Mouse (Mus musculus): ENCODE data around the gene Wdr92.
A peak's percentile ranks its signal among the peaks of the same experiment; 100 is the strongest.

The Wdr92 gene

GRCm38 (mm10) chr11:17181807-17182206 lies at the start of gene Wdr92:
Gene Wdr92 (plus strand): TSS chr11:17182107.
- no peak for DNase-seq

- DNase-seq = no peak
Measured at GRCm38 (mm10) chr11:17135638-17136037, 46.3 kb upstream of the Wdr92 start.

DNA sequence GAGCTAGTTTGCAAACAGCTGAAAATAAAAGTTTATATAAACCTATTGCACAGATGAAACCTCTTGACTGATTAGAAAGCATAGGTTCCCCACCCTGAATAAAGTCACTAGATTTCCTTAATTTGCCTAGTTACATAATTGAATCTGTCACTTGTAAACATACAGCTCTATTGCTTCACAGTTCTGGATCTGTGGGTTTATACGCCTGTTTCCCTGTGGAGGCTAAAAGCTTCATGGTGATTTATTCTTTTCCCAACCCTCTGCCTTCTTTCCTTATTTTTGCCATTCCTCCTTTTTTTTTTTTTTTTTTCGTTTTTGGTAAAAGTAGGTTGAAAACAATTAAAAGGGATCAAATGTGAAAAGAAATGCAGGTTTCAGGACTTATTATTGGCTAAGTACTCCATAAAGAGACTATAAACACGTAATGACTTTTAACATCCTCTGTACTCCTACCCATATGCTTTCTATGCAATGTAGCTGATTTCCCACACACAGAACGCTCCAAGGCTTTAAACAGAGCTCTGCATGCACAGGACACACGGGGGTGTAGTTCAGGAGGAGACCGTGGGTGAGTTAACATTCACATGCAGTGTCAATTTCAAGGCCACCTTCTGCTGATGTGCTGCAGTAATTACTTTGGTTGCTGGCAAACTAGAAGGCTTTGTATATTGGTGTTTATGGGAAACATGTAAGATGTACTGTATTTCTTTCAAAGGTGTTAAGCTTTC lies 43.4 kb upstream of the Wdr92 start:
- DNase-seq = no peak

DNA sequence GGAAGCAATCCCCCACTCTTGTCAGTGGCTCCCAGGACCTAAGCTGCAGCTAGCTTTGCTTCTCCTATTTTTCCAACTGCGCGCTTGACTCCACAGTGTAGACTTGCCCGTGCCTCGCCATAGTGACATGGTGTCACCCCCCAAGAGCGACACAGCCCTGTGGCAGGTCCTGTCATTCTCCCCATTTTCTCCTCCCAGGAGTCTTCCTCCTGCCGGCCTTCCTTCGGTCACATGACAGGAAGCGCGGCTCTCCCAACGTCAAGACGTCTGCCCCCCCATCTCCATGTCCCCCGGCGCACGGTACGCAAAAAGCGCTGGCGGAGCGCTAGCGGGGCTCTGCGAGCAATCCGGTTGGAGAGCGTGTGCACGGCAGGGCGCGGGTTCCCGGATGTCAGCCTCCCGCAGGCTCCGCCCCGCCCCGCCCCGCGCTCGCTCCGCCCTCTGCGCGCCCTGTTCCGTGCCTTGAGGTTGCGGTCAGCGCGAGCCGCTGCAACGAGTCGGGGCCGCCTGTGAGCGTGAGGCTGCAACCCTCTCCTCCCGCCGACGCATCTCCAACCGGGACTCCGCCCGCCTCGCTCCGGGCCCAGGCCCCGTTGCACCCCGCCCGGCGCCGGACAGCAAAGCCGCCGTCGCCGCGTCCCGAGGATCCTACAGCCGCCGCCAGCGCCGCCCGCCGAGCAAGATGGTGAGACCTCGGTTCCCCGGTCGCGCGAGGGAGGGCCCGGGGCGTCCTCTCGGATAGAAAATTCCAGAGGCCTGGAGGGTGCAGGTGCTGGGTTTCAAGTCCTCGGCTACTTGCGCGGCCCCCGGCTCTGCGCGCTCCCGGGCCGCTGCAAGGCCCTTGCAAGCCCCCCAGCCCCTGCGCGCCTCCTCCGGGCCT lies 22.8 kb upstream of the Wdr92 start, which contains the start of gene Ppp3r1:
Gene Ppp3r1 (plus strand): TSS at position 406 of the 880 bp plus-strand sequence.
- DNase-seq = peak; percentile 98

DNA sequence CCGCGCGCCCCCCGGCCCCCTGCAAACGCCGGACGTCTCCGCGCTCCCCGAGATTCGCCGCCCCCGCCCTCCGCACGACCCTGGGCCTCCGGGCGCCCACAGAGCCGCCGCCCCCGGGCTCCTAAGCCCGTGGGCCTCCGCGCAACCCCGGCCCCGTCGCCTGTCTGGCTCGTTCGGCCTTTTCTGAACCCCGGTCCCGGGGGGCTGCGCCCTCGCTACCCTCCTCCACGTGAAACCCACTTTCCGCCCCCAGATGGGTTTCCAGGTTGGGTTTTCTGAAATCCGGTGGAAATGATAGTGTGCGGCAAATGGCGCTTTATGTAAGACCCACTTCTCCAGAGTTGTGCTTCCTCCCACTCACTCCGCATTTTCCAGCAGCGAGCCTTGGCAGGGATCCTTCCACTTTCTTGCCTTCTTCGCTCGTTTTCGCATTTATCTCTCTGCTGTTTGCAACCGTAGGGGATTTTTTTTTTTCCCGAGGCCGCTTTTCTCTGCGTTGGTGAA lies 22.1 kb upstream of the Wdr92 start:
- DNase-seq = peak; percentile 46

GRCm38 (mm10) chr11:17160242-17160641 lies 21.7 kb upstream of the Wdr92 start:
- DNase-seq = peak; percentile 74

DNA sequence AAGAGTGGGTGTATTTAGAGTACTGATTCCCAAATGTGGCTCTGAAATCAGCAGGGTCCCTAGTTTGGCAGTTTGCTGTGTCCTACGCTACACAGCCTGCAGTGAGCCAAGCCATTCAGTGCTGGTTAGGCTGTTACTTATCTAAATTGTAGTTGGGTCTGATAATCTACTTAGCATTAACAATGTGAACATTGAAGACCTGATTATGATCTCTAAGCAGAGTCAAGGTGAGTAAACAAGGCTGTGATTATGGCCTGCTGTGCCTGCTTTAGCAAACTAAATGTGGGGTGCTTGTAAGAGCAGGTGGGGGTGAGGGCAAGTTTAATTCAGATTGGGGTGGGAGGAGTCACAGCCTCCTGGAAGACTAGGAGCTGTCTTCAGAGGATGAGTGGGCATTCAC lies 18.0 kb upstream of the Wdr92 start:
- DNase-seq = no peak

DNA sequence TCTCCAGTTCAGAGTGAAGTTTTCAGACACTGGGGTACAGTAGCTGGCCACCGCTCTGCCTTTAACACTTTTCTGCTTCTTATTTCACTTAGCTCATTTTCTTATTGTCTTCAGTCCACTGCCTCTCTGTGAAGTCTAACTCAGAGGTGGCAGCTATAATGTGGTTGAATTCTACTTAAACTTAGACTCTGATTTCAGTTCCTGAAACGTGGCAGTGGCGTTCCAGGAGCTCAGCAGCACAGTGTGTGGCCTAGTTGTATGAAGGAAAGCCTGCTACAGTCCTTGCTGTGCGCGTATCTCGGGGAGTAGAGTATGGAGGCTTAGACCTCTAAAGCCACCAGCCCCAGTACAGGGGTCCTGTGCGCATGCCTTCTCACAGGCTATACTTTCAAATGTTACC lies 15.3 kb upstream of the Wdr92 start:
- no peak for DNase-seq

DNA sequence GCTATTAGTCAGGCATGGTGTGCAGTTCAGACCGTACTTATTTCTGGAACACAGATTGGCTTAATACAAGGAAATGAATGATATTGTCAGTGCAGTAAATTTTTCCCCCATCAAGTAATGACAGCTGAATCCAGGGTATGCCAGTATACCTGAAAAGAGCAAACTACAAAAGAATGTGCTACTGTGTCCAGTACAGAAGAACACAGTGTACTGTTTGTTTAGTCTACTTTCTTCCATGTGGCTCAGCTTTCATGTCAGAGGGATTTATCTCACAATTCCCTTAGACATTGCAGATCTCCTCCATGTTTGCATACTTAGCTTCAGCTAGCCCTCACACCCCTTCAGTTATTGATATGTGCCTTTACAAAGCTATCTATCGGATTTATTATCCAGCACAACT lies 12.6 kb upstream of the Wdr92 start:
- no peak for DNase-seq

DNA sequence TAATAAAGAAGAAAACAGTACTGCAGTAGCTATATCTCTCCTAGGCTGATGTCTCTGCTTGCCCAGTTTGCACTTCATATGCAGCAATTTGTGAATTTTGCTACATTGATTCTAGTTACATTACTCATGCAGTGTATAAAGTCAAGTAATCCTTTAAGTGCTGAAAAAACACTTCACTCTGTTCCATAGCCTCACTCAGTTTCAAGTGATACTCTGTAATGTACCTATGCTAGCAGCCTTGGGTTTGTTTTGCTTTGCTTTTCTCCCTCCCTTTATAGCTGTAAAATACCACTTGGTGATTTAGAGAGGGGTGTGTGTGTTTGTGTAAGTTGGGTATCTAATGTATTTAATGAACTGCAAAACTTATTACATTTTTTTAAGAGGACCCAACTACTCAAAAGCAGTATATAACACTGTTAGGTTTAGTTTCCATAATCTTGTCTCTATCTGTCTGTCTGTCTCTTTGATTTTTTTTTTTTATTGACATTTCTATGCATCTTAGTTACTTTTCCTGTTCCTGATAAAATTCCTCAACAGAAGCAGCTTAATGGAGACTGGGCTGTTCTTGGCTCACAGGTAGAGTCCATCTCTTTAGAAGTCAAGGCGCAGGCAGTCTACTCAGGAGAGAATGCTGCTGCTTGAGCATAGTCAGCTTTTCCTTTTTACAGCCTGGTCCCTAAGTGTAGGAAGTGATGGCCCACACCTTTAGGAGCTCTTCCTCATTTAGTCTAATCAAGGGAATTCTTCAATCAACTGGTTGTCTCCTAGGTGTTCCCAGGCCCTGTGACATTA lies 10.8 kb upstream of the Wdr92 start:
- no peak for DNase-seq

DNA sequence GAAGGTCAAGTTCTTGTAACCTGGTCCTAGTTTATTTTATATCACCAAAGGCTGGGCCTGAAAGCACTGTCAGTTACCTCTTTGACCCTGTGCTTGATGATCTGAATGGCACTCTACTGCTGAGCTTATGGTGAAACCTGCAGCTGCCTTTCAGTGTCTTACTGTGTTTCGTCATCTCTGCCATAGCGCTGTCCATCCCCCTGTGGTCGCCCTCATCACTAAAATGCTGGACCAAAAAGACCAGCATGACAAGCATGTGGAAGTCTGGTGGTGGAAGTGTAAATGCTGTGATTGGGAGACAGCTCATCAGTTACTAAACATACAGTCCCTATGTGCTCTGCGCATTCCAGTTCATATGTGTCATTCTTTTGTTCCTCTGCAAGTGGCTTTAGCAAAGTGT lies 9.6 kb upstream of the Wdr92 start:
- DNase-seq = no peak

DNA sequence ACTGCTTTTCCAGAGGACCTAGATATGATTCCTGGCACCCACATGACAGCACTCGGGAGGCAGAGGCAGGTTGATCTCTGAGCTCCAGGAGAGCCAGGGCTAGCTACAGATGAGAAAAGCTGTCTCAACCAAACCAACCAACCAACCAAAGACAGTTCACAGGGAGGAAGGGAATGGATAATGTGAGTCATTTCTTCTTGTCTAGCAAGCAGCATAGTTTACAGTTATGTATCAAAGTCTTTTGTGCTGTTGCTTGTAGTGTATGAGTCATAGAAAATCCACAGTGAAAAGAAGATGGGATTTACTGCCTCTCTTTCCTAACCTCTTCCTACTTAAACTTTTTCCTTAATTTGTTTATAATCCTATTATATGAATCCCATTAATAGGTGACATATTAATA lies 5.3 kb upstream of the Wdr92 start:
- DNase-seq = no peak

DNA sequence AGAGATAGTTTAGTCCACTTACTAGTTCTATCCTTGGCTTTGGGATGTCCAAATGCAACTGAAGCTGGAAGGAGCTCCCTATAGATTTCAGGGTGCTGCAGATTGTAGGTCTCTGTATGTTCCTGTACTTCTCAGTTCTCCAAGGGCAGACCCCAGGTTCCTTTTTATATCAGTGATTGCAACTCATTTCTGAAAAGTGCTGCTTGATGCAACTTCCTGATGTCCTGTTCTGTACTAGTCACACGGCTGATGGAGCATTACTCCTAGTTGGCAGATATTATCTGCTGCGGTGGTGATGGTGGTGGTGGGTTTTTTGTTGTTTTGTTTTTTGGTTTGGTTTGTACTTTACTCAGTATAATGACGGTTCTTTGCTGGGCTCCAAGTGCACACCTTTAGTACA lies 1.2 kb upstream of the Wdr92 start:
- no peak for DNase-seq

- DNase-seq = no peak
Measured at GRCm38 (mm10) chr11:17183165-17183564, 1.3 kb downstream of the Wdr92 start.

DNA sequence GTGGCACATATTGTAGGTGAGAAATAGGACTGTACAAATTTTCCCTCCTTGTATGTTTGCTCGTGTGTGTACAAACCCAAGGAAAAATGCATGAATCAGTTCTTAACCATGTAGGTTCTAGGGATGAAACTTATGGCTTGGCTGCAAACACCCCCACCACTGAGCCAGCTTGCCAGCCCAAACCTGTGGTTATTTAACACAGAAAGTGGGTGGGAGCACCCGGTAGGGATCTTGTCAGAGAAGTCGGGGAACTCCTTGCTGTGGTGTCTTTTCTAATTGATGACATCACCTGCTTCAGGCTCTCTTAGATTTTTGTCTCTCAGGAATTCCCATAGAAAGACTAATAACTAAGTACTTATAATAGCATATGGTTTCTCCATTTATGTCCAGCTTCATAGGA lies 5.7 kb downstream of the Wdr92 start:
- no peak for DNase-seq

DNA sequence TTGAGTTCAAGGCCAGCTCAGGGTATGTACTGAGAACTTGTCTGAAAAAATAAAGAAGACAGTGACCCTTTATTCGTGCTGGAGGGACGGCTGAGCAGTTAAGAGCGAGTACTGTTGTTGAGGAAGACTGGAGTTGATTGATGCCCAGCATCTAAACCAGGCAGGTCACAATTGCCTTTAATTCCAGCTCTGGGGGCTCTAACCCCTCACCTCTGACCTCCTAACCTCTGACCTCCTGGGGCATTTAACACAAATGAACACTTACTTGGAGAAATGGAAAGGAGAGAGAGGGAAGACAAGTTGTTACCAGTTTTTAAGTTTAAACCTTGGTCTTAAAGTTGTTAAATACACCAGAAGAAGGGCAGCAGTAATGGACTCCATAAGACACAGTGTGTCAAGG lies 6.9 kb downstream of the Wdr92 start:
- no peak for DNase-seq

GRCm38 (mm10) chr11:17192151-17192844 lies 10.4 kb downstream of the Wdr92 start:
- peak; percentile 18 for DNase-seq

GRCm38 (mm10) chr11:17199170-17199569 lies 17.3 kb downstream of the Wdr92 start:
- DNase-seq = no peak

GRCm38 (mm10) chr11:17199840-17200501 lies 18.1 kb downstream of the Wdr92 start:
- DNase-seq = no peak

- no peak for DNase-seq
Measured at GRCm38 (mm10) chr11:17200936-17201335, 19.0 kb downstream of the Wdr92 start.

GRCm38 (mm10) chr11:17202481-17202880 lies 20.6 kb downstream of the Wdr92 start:
- DNase-seq = no peak
